8 mouse cellular contexts compared by ENCODE assay signal in genomic region chr13:44420227-44420592, GRCm38 (mm10).
DNase-seq lines count a peak whose midpoint lies in the region; ATAC-seq and TF ChIP-seq lines count a peak whose summit lies in the region.

No protein-coding gene starts in this region.

- peaks cover 59% of the 10 kb centered on the region for H3K4me1 ChIP-seq in heart, embryonic 10.5 days
- H3K4me1 ChIP-seq in lung, embryonic 16.5 days (replicated peaks; ENCODE audit: control insufficient read depth, insufficient read depth, low read length) = peaks cover 22% of the 10 kb centered on the region
- H3K4me1 ChIP-seq in intestine, embryonic 16.5 days (ENCODE audit: control insufficient read depth, insufficient read depth, low read length) = peaks cover 26% of the 10 kb centered on the region
- peaks cover 19% of the 10 kb centered on the region for H3K4me1 ChIP-seq in liver, postnatal 0 days (ENCODE audit: insufficient read depth)

- no peak for ATAC-seq in lung, embryonic 16.5 days (ENCODE audit: low read depth)
- ATAC-seq in intestine, embryonic 16.5 days = no peak
- ATAC-seq in liver, postnatal 0 days = no peak

- H3K4me3 ChIP-seq in heart, embryonic 10.5 days = peak overlapping the region; percentile 36; the same call in 1 of the 2 replicates
- H3K4me3 ChIP-seq in lung, embryonic 16.5 days (ENCODE audit: low read length) = no peak overlapping the region; the same call in 1 of the 2 replicates
- H3K4me3 ChIP-seq in intestine, embryonic 16.5 days (ENCODE audit: low read length) = no peak overlapping the region
- H3K4me3 ChIP-seq in liver, postnatal 0 days (ENCODE audit: low read depth, low read length) = no peak overlapping the region

- DNase-seq in heart, embryonic 10.5 days (ENCODE audit: low spot score) = no peak
- no peak for DNase-seq in heart, adult 8-10 months (ENCODE audit: low spot score)
- DNase-seq in lung, postnatal 36 days = no peak
- DNase-seq in liver, postnatal 0 days = no peak
- no peak for DNase-seq in embryo, embryonic 11 days
- no peak for DNase-seq in ovary, postnatal 36 days (ENCODE audit: low spot score)

- H3K27me3 ChIP-seq in heart, embryonic 10.5 days (ENCODE audit: insufficient read depth, poor library complexity, severe bottlenecking) = no peaks in the 10 kb centered on the region
- H3K27me3 ChIP-seq in lung, embryonic 16.5 days (ENCODE audit: control insufficient read depth, insufficient read depth, low read depth, low read length) = no peaks in the 10 kb centered on the region
- H3K27me3 ChIP-seq in intestine, embryonic 16.5 days (replicated peaks; ENCODE audit: control insufficient read depth, insufficient read depth, low read length) = no peaks in the 10 kb centered on the region
- H3K27me3 ChIP-seq in liver, postnatal 0 days (ENCODE audit: insufficient read depth, low read length) = no peaks in the 10 kb centered on the region

- no peak overlapping the region for H3K9ac ChIP-seq in lung, embryonic 16.5 days (ENCODE audit: low read length)
- 0 out of 2 replicates have a peak overlapping the region, but pooled peaks have one; percentile 40 for H3K9ac ChIP-seq in intestine, embryonic 16.5 days (ENCODE audit: low read depth, low read length)
- no peak overlapping the region for H3K9ac ChIP-seq in liver, postnatal 0 days (replicated peaks)

- H3K4me2 ChIP-seq in lung, embryonic 16.5 days (ENCODE audit: low read depth, low read length) = peak overlapping the region; percentile 39
- H3K4me2 ChIP-seq in intestine, embryonic 16.5 days (ENCODE audit: low read depth, low read length) = peak overlapping the region; percentile 37; the same call in 1 of the 2 replicates
- peak overlapping the region; percentile 53; the same call in 1 of the 2 replicates for H3K4me2 ChIP-seq in liver, postnatal 0 days (ENCODE audit: low read depth, low read length)

- H3K27ac ChIP-seq in heart, embryonic 10.5 days = peak overlapping the region; percentile 82
- H3K27ac ChIP-seq in lung, embryonic 16.5 days (ENCODE audit: low read length) = no peak overlapping the region
- H3K27ac ChIP-seq in intestine, embryonic 16.5 days (ENCODE audit: low read length) = peak overlapping the region; percentile 83
- peak overlapping the region; percentile 80; the same call in 1 of the 2 replicates for H3K27ac ChIP-seq in liver, postnatal 0 days (ENCODE audit: low read depth)

- no peaks in the 10 kb centered on the region for H3K36me3 ChIP-seq in heart, embryonic 10.5 days
- H3K36me3 ChIP-seq in lung, embryonic 16.5 days (ENCODE audit: control insufficient read depth, insufficient read depth, low read length) = no peaks in the 10 kb centered on the region
- H3K36me3 ChIP-seq in intestine, embryonic 16.5 days (ENCODE audit: control insufficient read depth, insufficient read depth, low read length) = no peaks in the 10 kb centered on the region
- no peaks in the 10 kb centered on the region for H3K36me3 ChIP-seq in liver, postnatal 0 days (replicated peaks; ENCODE audit: insufficient read depth, low read length)

- H3K9me3 ChIP-seq in heart, embryonic 10.5 days = no peaks in the 10 kb centered on the region
- 0 out of 2 replicates have a peak, but pooled peaks cover 3% of the 10 kb centered on the region for H3K9me3 ChIP-seq in lung, embryonic 16.5 days (ENCODE audit: control insufficient read depth, low read length)
- H3K9me3 ChIP-seq in intestine, embryonic 16.5 days (ENCODE audit: control insufficient read depth, low read length) = no peaks in the 10 kb centered on the region
- no peaks in the 10 kb centered on the region for H3K9me3 ChIP-seq in liver, postnatal 0 days (ENCODE audit: low read length)

- no peak for TF ChIP-seq CTCF in liver, postnatal 0 days (IDR thresholded peaks at IDR 0.05; ENCODE audit: low read depth)

- no peak for TF ChIP-seq EP300 in liver, postnatal 0 days (IDR thresholded peaks at IDR 0.05; ENCODE audit: low read depth)

- 23% methylated on average over 6 of the region's 6 CpGs for WGBS in heart, embryonic 10.5 days
- WGBS in lung, embryonic 16.5 days = 29% methylated on average over 6 of the region's 6 CpGs
- 32% methylated on average over 6 of the region's 6 CpGs for WGBS in intestine, embryonic 16.5 days
- WGBS in liver, postnatal 0 days (ENCODE audit: insufficient replicate concordance) = 31% methylated on average over 6 of the region's 6 CpGs
